Mouse (Mus musculus) spleen, adult 2 months (tissue): Measurements from ENCODE around the gene Tmem176a.

ENCODE experiments used
- CTCF ChIP-seq: fragments of 200-500 bp; IDR thresholded peaks from 2 replicates; pipeline ENCODE4 v1.5.1; 2011; ENCODE audit warnings: mild to moderate bottlenecking, inconsistent platforms; ENCODE audit not compliant: insufficient read depth, insufficient read length, insufficient replicate concordance; ENCODE audit errors: extremely low read depth
- POLR2A ChIP-seq: fragments of 200-500 bp; IDR thresholded peaks from 2 replicates; pipeline ENCODE4 v1.6.1; 2011; ENCODE audit warnings: low read depth, low read length, inconsistent platforms

DNA sequence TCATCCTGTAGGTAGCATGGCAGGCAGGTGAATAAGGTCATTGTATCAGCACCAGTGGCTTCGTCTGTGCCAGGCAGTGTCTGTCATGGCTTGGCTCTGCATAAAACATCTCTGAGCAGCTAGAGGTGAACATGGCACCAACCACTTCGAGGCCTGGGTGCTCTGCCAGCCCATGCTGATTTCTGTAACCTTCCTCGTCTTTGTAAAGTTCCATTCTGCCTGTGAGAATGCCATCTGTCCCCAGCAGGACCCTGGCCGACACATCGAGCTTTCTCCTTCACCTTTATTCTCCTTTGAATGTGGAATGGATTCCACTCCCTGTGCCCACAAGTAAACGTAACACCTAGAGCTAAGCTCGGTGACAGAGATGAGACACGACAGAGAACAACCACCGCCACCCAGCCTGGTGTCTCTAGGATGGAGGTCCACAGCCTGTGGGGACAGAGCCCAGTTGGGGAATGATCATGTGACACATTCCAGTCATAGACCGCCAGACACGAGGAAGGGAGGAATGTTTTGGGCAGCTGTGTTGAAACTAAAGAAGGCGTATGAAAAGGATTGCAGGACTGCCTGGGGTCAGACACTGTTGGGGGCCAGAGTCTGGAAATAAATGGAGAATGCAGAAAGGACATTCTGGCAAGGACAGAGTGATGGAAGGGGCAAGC is 21.0 kb downstream of the Tmem176a start:
- TF ChIP-seq POLR2A (no peak), CTCF (no peak)
